Mouse (Mus musculus) CH12.LX (cell line): ENCODE measurements around the gene Scrn1. TPM values are rescaled to one million over a fixed set of nuclear protein-coding genes. Genes with fewer than 3 reads are reported as not detected.

Experiments
- DNase-seq: peaks from one replicate; pipeline ENCODE4 v3.0.0-alpha.2; 2013; ENCODE audit errors: extremely low read depth
- H3K27ac ChIP-seq: 2 replicates; pipeline ENCODE4 v1.5.1; 2012; ENCODE audit warnings: low read depth, mild to moderate bottlenecking, control low read depth, moderate library complexity; ENCODE audit not compliant: insufficient read depth
- H3K27me3 ChIP-seq: replicated peaks from 2 replicates; pipeline ENCODE3; 2012; ENCODE audit warnings: inconsistent platforms
- H3K36me3 ChIP-seq, 2 experiments: replicated peaks in 1 of 2; 2 replicates each; pipeline versions ENCODE3 to v1.6.1; 2012; ENCODE audit warnings: inconsistent platforms in 1 of 2, low read length in 1 of 2, mild to moderate bottlenecking in 1 of 2, mixed read lengths in 1 of 2, moderate library complexity in 1 of 2; ENCODE audit not compliant: control insufficient read depth in 1 of 2, insufficient read depth in 1 of 2
- H3K4me1 ChIP-seq, 2 experiments: 2 replicates each; pipeline ENCODE4 v1.6.1; 2012; ENCODE audit warnings: inconsistent platforms in 1 of 2, moderate library complexity in 1 of 2; ENCODE audit not compliant: insufficient read depth in 2 of 2, control insufficient read depth in 1 of 2
- H3K4me2 ChIP-seq: 2 replicates; pipeline ENCODE4 v1.6.1; 2012; ENCODE audit warnings: low read depth, mild to moderate bottlenecking, control low read depth; ENCODE audit not compliant: poor library complexity, insufficient read depth, severe bottlenecking
- H3K4me3 ChIP-seq, 3 experiments: fragments of 150-350 bp in 1 of 3; sonication (generic) in 1 of 3; replicated peaks in 1 of 3; 2 replicates each; pipeline versions ENCODE3 to v1.5.1; 2011 to 2012; ENCODE audit warnings: low read depth in 2 of 3, low read length in 2 of 3, mild to moderate bottlenecking in 2 of 3, moderate library complexity in 2 of 3, control low read depth in 1 of 3, improper control_type of control experiment in 1 of 3, inconsistent platforms in 1 of 3, mixed read lengths in 1 of 3; ENCODE audit not compliant: poor library complexity in 1 of 3
- H3K79me2 ChIP-seq: replicated peaks from 2 replicates; pipeline ENCODE4 v1.6.1; 2012; ENCODE audit warnings: mild to moderate bottlenecking, moderate library complexity; ENCODE audit not compliant: control insufficient read depth, poor library complexity, insufficient read depth, severe bottlenecking; ENCODE audit errors: extremely low read depth
- H3K9ac ChIP-seq: 2 replicates; pipeline ENCODE4 v1.6.1; 2012; ENCODE audit warnings: low read depth, mild to moderate bottlenecking, control low read depth, moderate library complexity; ENCODE audit not compliant: insufficient read depth
- H3K9me3 ChIP-seq: replicated peaks from 2 replicates; pipeline ENCODE3; 2012; ENCODE audit warnings: low read length, inconsistent platforms, mixed read lengths
- CTCF ChIP-seq, 2 experiments: IDR thresholded peaks in 1 of 2; conservative IDR thresholded peaks in 1 of 2; 2 replicates each; pipeline ENCODE4 v1.5.1; 2011 to 2012; ENCODE audit warnings: low read depth in 2 of 2, low read length in 2 of 2, improper control_type of control experiment in 1 of 2, inconsistent platforms in 1 of 2, mild to moderate bottlenecking in 1 of 2, moderate library complexity in 1 of 2
- ELF1 ChIP-seq: IDR thresholded peaks from 2 replicates; pipeline ENCODE4 v1.6.1; 2014; ENCODE audit warnings: low read depth, mild to moderate bottlenecking, inconsistent platforms, low read length, improper control_type of control experiment
- JUND ChIP-seq: conservative IDR thresholded peaks from 2 replicates; pipeline ENCODE4 v1.6.1; 2011; ENCODE audit warnings: low read depth, low read length, improper control_type of control experiment
- MAZ ChIP-seq: IDR thresholded peaks from 2 replicates; pipeline ENCODE4 v1.6.1; 2012; ENCODE audit warnings: low read depth, mild to moderate bottlenecking, inconsistent platforms, low read length, improper control_type of control experiment, moderate library complexity
- MEF2A ChIP-seq: IDR thresholded peaks from 2 replicates; pipeline ENCODE4 v1.6.1; 2014; ENCODE audit warnings: low read depth, mild to moderate bottlenecking, inconsistent platforms, low read length, improper control_type of control experiment, borderline replicate concordance
- MXI1 ChIP-seq: IDR thresholded peaks from 2 replicates; pipeline ENCODE4 v1.6.1; 2011; ENCODE audit warnings: mild to moderate bottlenecking, low read depth, low read length, improper control_type of control experiment
- POLR2A ChIP-seq: IDR thresholded peaks from 2 replicates; pipeline ENCODE4 v1.6.1; 2011; ENCODE audit warnings: low read depth, mild to moderate bottlenecking, improper control_type of control experiment, low read length
- TBP ChIP-seq: conservative IDR thresholded peaks from 2 replicates; pipeline ENCODE4 v1.6.1; 2011; ENCODE audit warnings: low read depth, low read length, improper control_type of control experiment
- TCF12 ChIP-seq: IDR thresholded peaks from 2 replicates; pipeline ENCODE4 v1.6.1; 2014; ENCODE audit warnings: low read depth, mild to moderate bottlenecking, inconsistent platforms, low read length, improper control_type of control experiment
- UBTF ChIP-seq: IDR thresholded peaks from 2 replicates; pipeline ENCODE4 v1.6.1; 2012; ENCODE audit warnings: low read depth, mild to moderate bottlenecking, inconsistent platforms, low read length, improper control_type of control experiment, moderate library complexity
- ZC3H11A ChIP-seq: IDR thresholded peaks from 2 replicates; pipeline ENCODE4 v1.6.1; 2012; ENCODE audit warnings: low read depth, mild to moderate bottlenecking, inconsistent platforms, low read length, improper control_type of control experiment
- ZNF384 ChIP-seq: IDR thresholded peaks from 2 replicates; pipeline ENCODE4 v1.6.1; 2012; ENCODE audit warnings: low read depth, low read length, improper control_type of control experiment, inconsistent platforms
- dilution Hi-C: fragments of 300-500 bp; cut with MboI; formaldehyde crosslinking; loops from 2 replicates; pipeline ENCODE4 v1.14.3; 2020; ENCODE audit warnings: low sequenced_read_pairs; ENCODE audit not compliant: extremely low pct_unique_long_range_greater_than_20kb, extremely low pct_ligation_motif_present
- in situ Hi-C: fragments of 300-500 bp; cut with MboI; formaldehyde crosslinking; loops from 3 replicates; pipeline ENCODE4 v1.14.3; 2019; ENCODE audit warnings: low sequenced_read_pairs, low pct_ligation_motif_present, low pct_unique_long_range_greater_than_20kb, mixed read lengths
- polyA plus RNA-seq: library from polyadenylated mRNA; unstranded; fragments of >175 nt; gene quantifications from 2 replicates; pipeline ENCODE4 v1.2.1, GENCODE M21; 2012; ENCODE audit warnings: low read depth; ENCODE audit not compliant: insufficient read length
- total RNA-seq, 2 experiments: library from RNA; depleted of rRNA; stranded (reverse); fragments of 300-350 nt in 1 of 2; fragments of >200 nt in 1 of 2; gene quantifications; 2 replicates each; pipeline ENCODE4 v1.2.3; 2012 to 2014

Gene Scrn1
- total and polyA plus RNA-seq, 3 experiments = 0.04 TPM; not detected in 2

GRCm38 (mm10) chr6:54562018-54562809, 4.1 kb downstream of the Scrn1 start (continued):
- no peak for TF ChIP-seq ZC3H11A

- Histone ChIP-seq H3K27ac (no peak overlapping the region), H3K4me2 (no peak overlapping the region), H3K27me3 (no peaks in the 10 kb centered on the region), H3K4me3 (no peak overlapping the region), H3K9ac (no peak overlapping the region), H3K4me1 (peaks cover 0 to 13% of the 10 kb centered on the region in 2 experiments; a peak in 3 of 4 replicates), H3K9me3 (no peaks in the 10 kb centered on the region), H3K36me3 (no peaks in the 10 kb centered on the region), H3K79me2 (no peaks in the 10 kb centered on the region)
- in situ Hi-C loops (no loop called here), dilution Hi-C loops (no loop called here)
- no peak for TF ChIP-seq MAZ
- no peak for TF ChIP-seq MXI1
- TF ChIP-seq UBTF = no peak
- TF ChIP-seq ZNF384 = no peak
- no peak for TF ChIP-seq POLR2A
- TF ChIP-seq TBP = no peak
- no peak for TF ChIP-seq TCF12
- no peak for TF ChIP-seq JUND
- DNase-seq = no peak
These were observed 7.8 kb downstream of the Scrn1 start for GRCm38 (mm10) chr6:54558466-54558865.

GRCm38 (mm10) chr6:54557671-54558070, 8.6 kb downstream of the Scrn1 start:
- no peak overlapping the region for H3K4me3 ChIP-seq
- no peaks in the 10 kb centered on the region for H3K79me2 ChIP-seq
- H3K4me1 ChIP-seq = peaks cover 0 to 19% of the 10 kb centered on the region in 2 experiments; a peak in 3 of 4 replicates
- H3K9me3 ChIP-seq = no peaks in the 10 kb centered on the region
- TF ChIP-seq MAZ (no peak), CTCF (conservative IDR thresholded peaks at IDR 0.05 in 1 of 2, IDR thresholded peaks at IDR 0.05 in 1 of 2; ENCODE audit: low read depth in 2 of 2, low read length in 2 of 2) (no peak), ELF1 (no peak), MEF2A (no peak)
- no peak overlapping the region for H3K9ac ChIP-seq
- H3K36me3 ChIP-seq = no peaks in the 10 kb centered on the region
- H3K27ac ChIP-seq = no peak overlapping the region
- no peak for DNase-seq
- dilution Hi-C loops (no loop called here), in situ Hi-C loops (no loop called here)
- no peaks in the 10 kb centered on the region for H3K27me3 ChIP-seq
- no peak overlapping the region for H3K4me2 ChIP-seq
